Mouse (Mus musculus): Measurements from ENCODE around the gene Rnf169. TPM values are rescaled to one million over a fixed set of nuclear protein-coding genes. Genes with fewer than 3 reads are reported as not detected.

Rnf169 gene
- polyA plus RNA-seq, 1 experiment from 2014 or later: 7.4 TPM

GRCm38 (mm10) chr7:99935758-99936157 lies 44.5 kb downstream of the Rnf169 start:
- ATAC-seq (replicated peaks; ENCODE audit: insufficient number of reproducible peaks, low FRiP score, low TSS enrichment, low read depth): no peak
- H3K9me3 ChIP-seq (replicated peaks; ENCODE audit: control insufficient read depth, low read length): no peaks in the 10 kb centered on the region
- no peak overlapping the region for H3K4me2 ChIP-seq (ENCODE audit: low read depth, low read length)
- DNase-seq (ENCODE audit: low spot score): no peak
- H3K9ac ChIP-seq (replicated peaks; ENCODE audit: low read length): no peak overlapping the region
- peaks cover 3% of the 10 kb centered on the region; the same call in 1 of the 2 replicates for H3K36me3 ChIP-seq (replicated peaks; ENCODE audit: control insufficient read depth, insufficient read depth, low read depth, low read length)
- H3K27me3 ChIP-seq (ENCODE audit: control insufficient read depth, insufficient read depth, low read length): no peaks in the 10 kb centered on the region
- H3K4me1 ChIP-seq (ENCODE audit: control insufficient read depth, insufficient read depth, low read length): no peaks in the 10 kb centered on the region
- WGBS: 85% methylated on average over 1 of the region's 1 CpGs
- no peak overlapping the region for H3K27ac ChIP-seq (replicated peaks; ENCODE audit: low read depth, low read length)
- no peak overlapping the region for H3K4me3 ChIP-seq (ENCODE audit: low read depth, low read length)

GRCm38 (mm10) chr7:99926916-99927714 lies 53.1 kb downstream of the Rnf169 start:
- no peaks in the 10 kb centered on the region for H3K27me3 ChIP-seq (ENCODE audit: control insufficient read depth, insufficient read depth, low read length)
- no peak overlapping the region for H3K4me3 ChIP-seq (ENCODE audit: low read depth, low read length)
- H3K9ac ChIP-seq (replicated peaks; ENCODE audit: low read length): no peak overlapping the region
- H3K36me3 ChIP-seq (replicated peaks; ENCODE audit: control insufficient read depth, insufficient read depth, low read depth, low read length): peaks cover 5% of the 10 kb centered on the region
- DNase-seq (ENCODE audit: low spot score): peak; percentile 57
- 82% methylated on average over 10 of the region's 10 CpGs for WGBS
- no peak overlapping the region for H3K4me2 ChIP-seq (ENCODE audit: low read depth, low read length)
- H3K9me3 ChIP-seq (replicated peaks; ENCODE audit: control insufficient read depth, low read length): no peaks in the 10 kb centered on the region
- ATAC-seq (replicated peaks; ENCODE audit: insufficient number of reproducible peaks, low FRiP score, low TSS enrichment, low read depth): no peak
- no peaks in the 10 kb centered on the region for H3K4me1 ChIP-seq (ENCODE audit: control insufficient read depth, insufficient read depth, low read length)
- H3K27ac ChIP-seq (replicated peaks; ENCODE audit: low read depth, low read length): no peak overlapping the region

- Histone ChIP-seq H3K9me3 (replicated peaks; ENCODE audit: control insufficient read depth, low read length) (no peaks in the 10 kb centered on the region), H3K27me3 (ENCODE audit: control insufficient read depth, insufficient read depth, low read length) (no peaks in the 10 kb centered on the region), H3K9ac (replicated peaks; ENCODE audit: low read length) (no peak overlapping the region), H3K36me3 (replicated peaks; ENCODE audit: control insufficient read depth, insufficient read depth, low read depth, low read length) (no peaks in the 10 kb centered on the region; the same call in none of the 2 replicates), H3K4me2 (ENCODE audit: low read depth, low read length) (no peak overlapping the region), H3K4me3 (ENCODE audit: low read depth, low read length) (no peak overlapping the region), H3K27ac (replicated peaks; ENCODE audit: low read depth, low read length) (no peak overlapping the region), H3K4me1 (ENCODE audit: control insufficient read depth, insufficient read depth, low read length) (no peaks in the 10 kb centered on the region)
- DNase-seq (ENCODE audit: low spot score) (no peak), ATAC-seq (replicated peaks; ENCODE audit: insufficient number of reproducible peaks, low FRiP score, low TSS enrichment, low read depth) (no peak)
- 85% methylated on average over 2 of the region's 2 CpGs for WGBS
Observed at GRCm38 (mm10) chr7:99920416-99920815, 59.8 kb downstream of the Rnf169 start.

DNA sequence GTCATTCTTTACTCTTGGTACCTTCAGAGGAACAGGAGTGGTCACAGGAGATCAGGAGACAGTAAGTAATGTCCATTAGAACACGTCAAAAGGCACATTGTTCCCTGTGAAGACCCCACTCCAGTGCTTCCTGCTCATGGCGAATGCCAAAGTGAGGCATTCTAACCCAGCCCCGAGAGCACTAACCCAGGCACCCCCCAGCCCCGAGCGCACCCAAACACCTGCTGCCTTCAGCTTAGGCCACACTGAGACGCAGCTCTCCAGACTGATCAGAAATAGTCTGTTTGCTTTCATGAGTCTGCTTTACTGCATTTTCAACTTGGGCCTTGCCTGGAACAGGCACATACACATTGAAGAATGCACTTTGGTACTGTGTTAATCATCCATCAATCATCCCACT lies 60.3 kb downstream of the Rnf169 start:
- ATAC-seq (replicated peaks; ENCODE audit: insufficient number of reproducible peaks, low FRiP score, low TSS enrichment, low read depth) (no peak), DNase-seq (ENCODE audit: low spot score) (no peak)
- no peaks in the 10 kb centered on the region for H3K4me1 ChIP-seq (ENCODE audit: control insufficient read depth, insufficient read depth, low read length)
- no peak overlapping the region for H3K4me3 ChIP-seq (ENCODE audit: low read depth, low read length)
- H3K9ac ChIP-seq (replicated peaks; ENCODE audit: low read length): no peak overlapping the region
- 89% methylated on average over 6 of the region's 6 CpGs for WGBS
- no peak overlapping the region for H3K27ac ChIP-seq (replicated peaks; ENCODE audit: low read depth, low read length)
- no peaks in the 10 kb centered on the region; the same call in 1 of the 2 replicates for H3K36me3 ChIP-seq (replicated peaks; ENCODE audit: control insufficient read depth, insufficient read depth, low read depth, low read length)
- no peaks in the 10 kb centered on the region for H3K9me3 ChIP-seq (replicated peaks; ENCODE audit: control insufficient read depth, low read length)
- no peak overlapping the region for H3K4me2 ChIP-seq (ENCODE audit: low read depth, low read length)
- H3K27me3 ChIP-seq (ENCODE audit: control insufficient read depth, insufficient read depth, low read length): no peaks in the 10 kb centered on the region

- no peaks in the 10 kb centered on the region for H3K36me3 ChIP-seq (replicated peaks; ENCODE audit: control insufficient read depth, insufficient read depth, low read depth, low read length)
- DNase-seq (ENCODE audit: low spot score) (no peak), ATAC-seq (replicated peaks; ENCODE audit: insufficient number of reproducible peaks, low FRiP score, low TSS enrichment, low read depth) (no peak)
- no peak overlapping the region for H3K9ac ChIP-seq (replicated peaks; ENCODE audit: low read length)
- no peaks in the 10 kb centered on the region for H3K27me3 ChIP-seq (ENCODE audit: control insufficient read depth, insufficient read depth, low read length)
- no peak overlapping the region for H3K4me3 ChIP-seq (ENCODE audit: low read depth, low read length)
- H3K27ac ChIP-seq (replicated peaks; ENCODE audit: low read depth, low read length): no peak overlapping the region
- H3K4me1 ChIP-seq (ENCODE audit: control insufficient read depth, insufficient read depth, low read length): no peaks in the 10 kb centered on the region
- 90% methylated on average over 2 of the region's 2 CpGs for WGBS
- no peaks in the 10 kb centered on the region for H3K9me3 ChIP-seq (replicated peaks; ENCODE audit: control insufficient read depth, low read length)
- H3K4me2 ChIP-seq (ENCODE audit: low read depth, low read length): no peak overlapping the region
Observed at GRCm38 (mm10) chr7:99919164-99919563, 61.1 kb downstream of the Rnf169 start.

- peak overlapping the region; percentile 8 for H3K9ac ChIP-seq (replicated peaks; ENCODE audit: low read length)
- no peaks in the 10 kb centered on the region for H3K36me3 ChIP-seq (replicated peaks; ENCODE audit: control insufficient read depth, insufficient read depth, low read depth, low read length)
- H3K4me1 ChIP-seq (ENCODE audit: control insufficient read depth, insufficient read depth, low read length): no peaks in the 10 kb centered on the region
- H3K27ac ChIP-seq (replicated peaks; ENCODE audit: low read depth, low read length): no peak overlapping the region
- DNase-seq (ENCODE audit: low spot score) (peak; percentile 59), ATAC-seq (replicated peaks; ENCODE audit: insufficient number of reproducible peaks, low FRiP score, low TSS enrichment, low read depth) (peak; percentile 72)
- H3K4me2 ChIP-seq (ENCODE audit: low read depth, low read length): peak overlapping the region; percentile 57
- H3K27me3 ChIP-seq (ENCODE audit: control insufficient read depth, insufficient read depth, low read length): no peaks in the 10 kb centered on the region; the same call in 1 of the 2 replicates
- H3K4me3 ChIP-seq (ENCODE audit: low read depth, low read length): peak overlapping the region; percentile 19
- H3K9me3 ChIP-seq (replicated peaks; ENCODE audit: control insufficient read depth, low read length): no peaks in the 10 kb centered on the region
- WGBS: 1% methylated on average over 36 of the region's 36 CpGs
Observed at GRCm38 (mm10) chr7:99917320-99917844, 62.9 kb downstream of the Rnf169 start.

- ATAC-seq (replicated peaks; ENCODE audit: insufficient number of reproducible peaks, low FRiP score, low TSS enrichment, low read depth): peak; percentile 41; the same call in 1 of the 2 replicates
- DNase-seq (ENCODE audit: low spot score): peak; percentile 76
- H3K4me3 ChIP-seq (ENCODE audit: low read depth, low read length): peak overlapping the region; percentile 19
- no peaks in the 10 kb centered on the region for H3K4me1 ChIP-seq (ENCODE audit: control insufficient read depth, insufficient read depth, low read length)
- H3K9ac ChIP-seq (replicated peaks; ENCODE audit: low read length): peak overlapping the region; percentile 8
- no peaks in the 10 kb centered on the region for H3K36me3 ChIP-seq (replicated peaks; ENCODE audit: control insufficient read depth, insufficient read depth, low read depth, low read length)
- peak overlapping the region; percentile 57 for H3K4me2 ChIP-seq (ENCODE audit: low read depth, low read length)
- 7% methylated on average over 22 of the region's 22 CpGs for WGBS
- H3K9me3 ChIP-seq (replicated peaks; ENCODE audit: control insufficient read depth, low read length): no peaks in the 10 kb centered on the region
- H3K27me3 ChIP-seq (ENCODE audit: control insufficient read depth, insufficient read depth, low read length): no peaks in the 10 kb centered on the region; the same call in 1 of the 2 replicates
- H3K27ac ChIP-seq (replicated peaks; ENCODE audit: low read depth, low read length): no peak overlapping the region
Observed at GRCm38 (mm10) chr7:99916741-99917319, 63.4 kb downstream of the Rnf169 start.

DNA sequence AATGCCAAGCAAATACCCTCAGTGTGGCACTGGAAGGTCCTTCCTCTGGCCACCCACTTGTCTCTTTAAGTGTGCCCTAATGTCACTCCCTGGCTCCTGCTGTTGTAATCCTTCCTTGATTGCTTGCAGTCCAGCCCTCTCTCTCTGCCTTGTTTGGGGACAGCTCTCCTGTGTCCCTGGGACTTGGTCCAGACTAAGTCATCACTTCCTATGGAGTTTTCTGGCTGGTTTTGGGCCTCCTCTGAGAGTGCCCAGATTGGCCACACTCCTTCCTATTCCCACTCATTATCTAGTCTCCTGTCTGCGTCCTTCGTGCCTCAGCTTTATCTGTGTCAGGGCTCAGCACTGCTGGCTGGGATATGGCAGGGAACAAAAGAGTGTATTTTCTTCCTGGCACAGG lies 64.7 kb downstream of the Rnf169 start:
- Histone ChIP-seq H3K9ac (replicated peaks; ENCODE audit: low read length) (no peak overlapping the region), H3K4me3 (ENCODE audit: low read depth, low read length) (no peak overlapping the region), H3K4me1 (ENCODE audit: control insufficient read depth, insufficient read depth, low read length) (no peaks in the 10 kb centered on the region), H3K4me2 (ENCODE audit: low read depth, low read length) (no peak overlapping the region), H3K9me3 (replicated peaks; ENCODE audit: control insufficient read depth, low read length) (no peaks in the 10 kb centered on the region), H3K27ac (replicated peaks; ENCODE audit: low read depth, low read length) (no peak overlapping the region), H3K27me3 (ENCODE audit: control insufficient read depth, insufficient read depth, low read length) (no peaks in the 10 kb centered on the region; the same call in 1 of the 2 replicates), H3K36me3 (replicated peaks; ENCODE audit: control insufficient read depth, insufficient read depth, low read depth, low read length) (no peaks in the 10 kb centered on the region)
- WGBS: 85% methylated on average over 2 of the region's 2 CpGs
- DNase-seq (ENCODE audit: low spot score) (no peak), ATAC-seq (replicated peaks; ENCODE audit: insufficient number of reproducible peaks, low FRiP score, low TSS enrichment, low read depth) (no peak)

Measured in embryonic facial prominence, embryonic 11.5 days (tissue).